Mouse (Mus musculus): ENCODE results near the gene Polg2. TPM values are rescaled to one million over a fixed set of nuclear protein-coding genes. Genes with fewer than 3 reads are reported as not detected.
"Not testable (repeated sequence)": the region's sequence is repeated elsewhere in the genome, so short reads cannot be mapped to it uniquely, and the experiment has no call there.

The Polg2 gene
- polyA plus RNA-seq, 1 experiment = 4.1 TPM

GRCm38 (mm10) chr11:106782841-106783764 is 3.8 kb upstream of the Polg2 start:
- no peak overlapping the region for H3K4me3 ChIP-seq (ENCODE audit: insufficient read depth, low read length)
- TF ChIP-seq CTCF (IDR thresholded peaks at IDR 0.05; ENCODE audit: borderline replicate concordance, insufficient read depth, low read length) = no peak
- TF ChIP-seq POLR2A (IDR thresholded peaks at IDR 0.05; ENCODE audit: low read depth, low read length) = no peak
- H3K4me1 ChIP-seq (ENCODE audit: control insufficient read depth, insufficient read depth, low read length) = 0 out of 2 replicates have a peak, but pooled peaks cover 2% of the 10 kb centered on the region
- peak overlapping the region; percentile 9; the same call in 1 of the 2 replicates for H3K27ac ChIP-seq (ENCODE audit: insufficient read depth, low read length)

- H3K4me3 ChIP-seq (ENCODE audit: insufficient read depth, low read length); H3K4me1 ChIP-seq (ENCODE audit: control insufficient read depth, insufficient read depth, low read length); H3K27ac ChIP-seq (ENCODE audit: insufficient read depth, low read length): not testable (repeated sequence)
Measured at GRCm38 (mm10) chr11:106782271-106782670, 2.9 kb upstream of the Polg2 start.

DNA sequence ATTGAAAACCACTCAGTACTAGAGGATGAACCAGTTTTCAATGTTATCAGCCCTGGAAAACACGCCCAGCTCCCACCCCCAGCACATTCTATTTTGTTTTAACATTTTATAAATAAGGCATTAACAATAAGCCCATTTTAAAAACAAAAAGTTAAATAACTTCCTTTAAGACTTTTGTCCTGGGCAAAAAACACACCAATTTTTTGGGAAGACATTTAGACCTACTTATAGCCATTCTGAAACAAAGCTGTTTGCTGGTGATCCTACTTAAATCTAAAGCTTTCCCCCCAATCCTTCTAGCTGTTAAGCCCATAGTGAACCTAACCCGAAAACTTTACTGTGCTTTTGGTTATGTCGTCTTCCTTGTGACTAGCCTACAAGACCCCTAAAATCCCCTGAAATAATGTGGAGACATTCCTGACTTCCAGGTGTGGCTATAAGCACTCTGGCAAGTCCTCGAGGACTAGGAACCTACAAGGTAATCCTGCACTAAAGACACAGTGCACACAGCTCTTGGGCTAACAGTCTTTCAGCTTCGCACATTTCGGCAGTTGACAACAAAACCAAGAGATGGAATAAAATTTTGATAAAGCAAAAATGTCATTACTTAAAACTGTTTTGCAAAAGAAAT is 1.4 kb upstream of the Polg2 start:
- Histone ChIP-seq H3K4me3 (ENCODE audit: insufficient read depth, low read length) (no peak overlapping the region), H3K27ac (ENCODE audit: insufficient read depth, low read length) (no peak overlapping the region), H3K4me1 (ENCODE audit: control insufficient read depth, insufficient read depth, low read length) (0 out of 2 replicates have a peak, but pooled peaks cover 2% of the 10 kb centered on the region)
- TF ChIP-seq POLR2A (IDR thresholded peaks at IDR 0.05; ENCODE audit: low read depth, low read length) = no peak
- TF ChIP-seq CTCF (IDR thresholded peaks at IDR 0.05; ENCODE audit: borderline replicate concordance, insufficient read depth, low read length) = no peak

- no peak for TF ChIP-seq POLR2A (IDR thresholded peaks at IDR 0.05; ENCODE audit: low read depth, low read length)
- TF ChIP-seq CTCF (IDR thresholded peaks at IDR 0.05; ENCODE audit: borderline replicate concordance, insufficient read depth, low read length) = no peak
- H3K4me3 ChIP-seq (ENCODE audit: insufficient read depth, low read length) = no peak overlapping the region
- H3K4me1 ChIP-seq (ENCODE audit: control insufficient read depth, insufficient read depth, low read length) = 0 out of 2 replicates have a peak, but pooled peaks cover 2% of the 10 kb centered on the region
- H3K27ac ChIP-seq (ENCODE audit: insufficient read depth, low read length) = no peak overlapping the region
Measured at GRCm38 (mm10) chr11:106780089-106780425, 720 bp upstream of the Polg2 start.

- Histone ChIP-seq H3K4me1 (ENCODE audit: control insufficient read depth, insufficient read depth, low read length) (0 out of 2 replicates have a peak, but pooled peaks cover 2% of the 10 kb centered on the region), H3K27ac (ENCODE audit: insufficient read depth, low read length) (peak overlapping the region; percentile 60), H3K4me3 (ENCODE audit: insufficient read depth, low read length) (peak overlapping the region; percentile 69)
- TF ChIP-seq POLR2A (IDR thresholded peaks at IDR 0.05; ENCODE audit: low read depth, low read length) = no peak
Measured at GRCm38 (mm10) chr11:106778589-106779387, 549 bp downstream of the Polg2 start.

DNA sequence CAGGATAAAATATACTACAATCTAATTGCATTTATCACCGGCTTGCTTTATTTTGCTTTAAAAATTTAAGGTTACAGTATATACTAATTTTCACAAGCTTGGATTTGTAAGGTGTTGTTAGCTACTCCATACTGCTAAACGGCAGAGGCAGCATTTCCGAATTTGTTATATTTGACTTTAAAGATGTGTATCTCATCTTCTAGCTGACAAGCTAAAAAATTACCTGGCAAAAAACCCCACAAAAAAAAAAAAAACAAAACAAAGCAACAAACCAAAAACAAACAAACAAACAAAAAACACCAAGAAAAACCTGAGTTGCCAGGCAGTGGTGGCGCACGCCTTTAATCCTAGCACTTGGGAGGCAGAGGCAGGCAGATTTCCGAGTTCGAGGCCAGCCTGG is 1.2 kb downstream of the Polg2 start:
- TF ChIP-seq POLR2A (IDR thresholded peaks at IDR 0.05; ENCODE audit: low read depth, low read length) (no peak), CTCF (IDR thresholded peaks at IDR 0.05; ENCODE audit: borderline replicate concordance, insufficient read depth, low read length) (no peak)
- Histone ChIP-seq H3K4me1 (ENCODE audit: control insufficient read depth, insufficient read depth, low read length) (0 out of 2 replicates have a peak, but pooled peaks cover 2% of the 10 kb centered on the region), H3K27ac (ENCODE audit: insufficient read depth, low read length) (no peak overlapping the region), H3K4me3 (ENCODE audit: insufficient read depth, low read length) (no peak overlapping the region)

DNA sequence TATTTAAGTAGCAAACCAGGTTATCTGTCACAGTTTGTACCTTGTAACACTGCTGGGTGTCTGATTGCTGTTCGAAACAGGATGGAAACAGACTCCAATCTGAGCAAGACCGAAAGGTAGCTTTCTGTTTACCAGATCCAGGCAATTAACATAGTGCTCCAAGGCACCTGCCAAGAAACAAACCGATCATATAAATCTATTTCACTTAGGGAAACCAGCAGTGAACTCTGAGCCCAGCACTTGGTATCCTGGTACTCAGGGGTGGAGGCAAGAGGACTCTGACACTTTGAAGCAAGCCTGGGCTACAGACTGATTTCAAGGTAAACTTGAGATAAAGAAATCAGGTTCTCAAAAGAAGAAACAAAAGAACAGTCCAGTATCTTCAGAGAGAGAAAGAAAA is 1.9 kb downstream of the Polg2 start:
- Histone ChIP-seq H3K27ac (ENCODE audit: insufficient read depth, low read length) (no peak overlapping the region), H3K4me1 (ENCODE audit: control insufficient read depth, insufficient read depth, low read length) (no peaks in the 10 kb centered on the region), H3K4me3 (ENCODE audit: insufficient read depth, low read length) (no peak overlapping the region)
- no peak for TF ChIP-seq CTCF (IDR thresholded peaks at IDR 0.05; ENCODE audit: borderline replicate concordance, insufficient read depth, low read length)

DNA sequence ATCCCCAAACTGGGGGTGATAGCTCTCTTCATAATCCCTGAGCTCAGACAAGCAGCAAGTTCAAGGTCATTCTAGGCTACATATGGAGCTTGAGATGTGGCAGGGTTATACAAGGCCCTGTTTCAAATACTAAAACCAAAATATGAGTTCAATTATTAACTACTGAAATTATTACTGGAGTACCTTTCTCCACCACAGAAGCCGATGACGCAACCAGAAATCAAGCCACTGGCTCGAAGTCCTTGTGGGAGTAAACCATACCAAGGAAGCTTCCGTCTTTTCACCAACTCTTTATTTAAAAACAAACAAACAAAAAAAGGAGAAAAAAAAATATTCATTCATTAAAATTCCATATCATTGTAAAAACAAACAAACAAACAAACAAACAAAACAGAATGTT is 2.4 kb downstream of the Polg2 start:
- TF ChIP-seq CTCF (IDR thresholded peaks at IDR 0.05; ENCODE audit: borderline replicate concordance, insufficient read depth, low read length) = no peak
- no peak for TF ChIP-seq POLR2A (IDR thresholded peaks at IDR 0.05; ENCODE audit: low read depth, low read length)
- Histone ChIP-seq H3K4me3 (ENCODE audit: insufficient read depth, low read length) (no peak overlapping the region), H3K4me1 (ENCODE audit: control insufficient read depth, insufficient read depth, low read length) (no peaks in the 10 kb centered on the region), H3K27ac (ENCODE audit: insufficient read depth, low read length) (no peak overlapping the region)

DNA sequence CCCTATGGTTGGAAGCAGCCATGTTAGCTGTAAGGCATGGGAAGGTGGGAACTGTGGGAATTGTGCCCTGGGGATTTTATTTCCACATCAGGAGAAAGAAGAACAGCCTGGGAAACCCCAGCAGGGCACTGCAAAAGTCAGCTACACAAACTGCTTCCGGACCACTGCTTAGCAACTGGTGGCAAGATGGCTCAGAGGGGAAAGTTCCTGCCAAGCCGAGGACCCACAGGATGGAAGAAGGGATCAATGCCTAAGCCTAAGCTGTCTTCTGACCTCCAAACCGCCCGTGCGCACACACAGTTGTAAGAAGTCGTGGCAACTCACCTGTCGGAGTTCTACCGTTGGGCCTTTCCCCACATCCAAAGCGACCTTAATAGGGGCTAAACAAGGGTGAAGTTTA is 6.3 kb downstream of the Polg2 start:
- no peak for TF ChIP-seq CTCF (IDR thresholded peaks at IDR 0.05; ENCODE audit: borderline replicate concordance, insufficient read depth, low read length)
- no peak for TF ChIP-seq POLR2A (IDR thresholded peaks at IDR 0.05; ENCODE audit: low read depth, low read length)
- Histone ChIP-seq H3K27ac (ENCODE audit: insufficient read depth, low read length) (no peak overlapping the region), H3K4me3 (ENCODE audit: insufficient read depth, low read length) (no peak overlapping the region), H3K4me1 (ENCODE audit: control insufficient read depth, insufficient read depth, low read length) (no peaks in the 10 kb centered on the region)

Measured in embryonic fibroblast, embryonic 13.5 days (primary cell).